ENCODE assay signal across 36 mouse cellular contexts in the genomic region with DNA sequence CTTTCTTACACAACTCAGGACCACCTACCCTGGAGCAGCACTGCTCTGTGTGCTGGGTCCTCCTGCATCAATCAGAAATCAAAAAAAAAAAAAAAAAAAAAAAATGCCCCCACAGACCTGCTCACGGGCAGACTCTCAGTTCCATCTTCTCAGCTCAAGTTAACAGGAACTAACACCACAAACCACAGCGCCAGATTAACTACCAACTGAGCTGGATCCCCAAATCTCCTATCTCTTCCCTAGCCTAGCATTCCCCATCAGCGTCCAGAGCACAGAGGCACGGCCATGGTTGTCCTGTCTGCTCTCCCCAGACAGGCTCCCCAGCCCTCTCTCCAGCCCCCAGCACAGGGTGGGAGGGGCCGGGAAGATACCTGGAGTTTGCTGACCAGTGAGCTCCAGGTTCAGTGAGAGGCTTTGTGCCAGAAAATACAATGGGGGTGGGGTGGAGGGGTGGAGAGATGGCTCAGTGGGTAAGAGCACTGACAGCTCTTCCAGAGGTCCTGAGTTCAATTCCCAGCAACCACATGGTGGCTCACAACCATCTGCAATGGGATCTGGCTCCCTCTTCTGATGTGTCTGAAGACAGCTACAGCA. TPM values are rescaled to one million over a fixed set of nuclear protein-coding genes. Genes with fewer than 3 reads are reported as not detected.
DNase-seq lines count a peak whose midpoint lies in the region; TF ChIP-seq lines count a peak whose summit lies in the region.
"Had no signal": no experiment of that assay in that cellular context is flagged by ENCODE, and none has a peak within 500 bp of the region (broad histone marks: within the 10 kb centered on the region; RNA-seq: fewer than 3 reads in every experiment).

No protein-coding gene starts in this region.

- no peak overlapping the region for H3K27ac ChIP-seq in MEL (ENCODE audit: control insufficient read depth, low read depth, low read length)
- peak overlapping the region; percentile 65; the same call in 1 of the 2 replicates for H3K27ac ChIP-seq in limb, embryonic 10.5 days
- H3K27ac ChIP-seq: embryonic facial prominence, embryonic 12.5 days; heart, embryonic 13.5 days; limb, embryonic 15.5 days; liver, embryonic 13.5 days; macrophage; midbrain, embryonic 13.5 days; neural tube, embryonic 15.5 days; stomach, postnatal 0 days had no signal

- no peaks in the 10 kb centered on the region for H3K9me3 ChIP-seq in MEL (replicated peaks; ENCODE audit: insufficient read depth, low read length)
- H3K9me3 ChIP-seq in limb, embryonic 10.5 days (replicated peaks): no peaks in the 10 kb centered on the region
- H3K9me3 ChIP-seq: embryonic facial prominence, embryonic 12.5 days; G1E; heart, embryonic 13.5 days; limb, embryonic 15.5 days; liver, embryonic 13.5 days; midbrain, embryonic 13.5 days; neural tube, embryonic 15.5 days had no signal

- H3K27me3 ChIP-seq in MEL (ENCODE audit: control insufficient read depth in 1 of 2, insufficient read depth in 2 of 2, low read length in 2 of 2): no peaks in the 10 kb centered on the region
- no peaks in the 10 kb centered on the region for H3K27me3 ChIP-seq in limb, embryonic 10.5 days (ENCODE audit: low read depth, poor library complexity, severe bottlenecking)
- H3K27me3 ChIP-seq: embryonic facial prominence, embryonic 12.5 days; heart, embryonic 13.5 days; limb, embryonic 15.5 days; liver, embryonic 13.5 days; midbrain, embryonic 13.5 days; neural tube, embryonic 15.5 days had no signal

- H3K4me3 ChIP-seq in MEL (ENCODE audit: control insufficient read depth in 1 of 2, insufficient read depth in 1 of 2, low read depth in 2 of 2, low read length in 2 of 2): no peak overlapping the region
- no peak overlapping the region for H3K4me3 ChIP-seq in limb, embryonic 10.5 days
- H3K4me3 ChIP-seq: embryonic facial prominence, embryonic 12.5 days; heart, embryonic 13.5 days; limb, embryonic 15.5 days; liver, embryonic 13.5 days; midbrain, embryonic 13.5 days; neural tube, embryonic 15.5 days had no signal

- peaks cover 2 to 15% of the 10 kb centered on the region in 2 experiments; a peak in 3 of 4 replicates for H3K4me1 ChIP-seq in MEL (ENCODE audit: control insufficient read depth in 1 of 2, insufficient read depth in 2 of 2, low read length in 2 of 2)
- H3K4me1 ChIP-seq in limb, embryonic 10.5 days: peaks cover 29% of the 10 kb centered on the region
- H3K4me1 ChIP-seq: neural tube, embryonic 15.5 days had no signal

- DNase-seq in adrenal gland, postnatal 14 days: peak; percentile 2
- no peak for DNase-seq in adrenal gland, adult 8-10 months
- DNase-seq in CD4-positive helper T cell, adult 2 months (ENCODE audit: low read depth, low spot score): peak; percentile 33
- peak; percentile 50 for DNase-seq in MEL (ENCODE audit: low read depth, low spot score)
- DNase-seq in limb, embryonic 10.5 days (ENCODE audit: low spot score): no peak
- DNase-seq in layer of hippocampus, adult 9-10 months (ENCODE audit: low spot score): no peak
- no peak for DNase-seq in right cerebral cortex, postnatal 4 days
- DNase-seq in kidney, postnatal 14 days: no peak
- DNase-seq: cerebellum, adult 2 months; cerebellum, postnatal 25 days; heart, postnatal 10 days; kidney, adult 2 months; kidney, postnatal 4 days; layer of hippocampus, postnatal 36 days; left cerebral cortex, postnatal 4 days; liver, embryonic 13.5 days; lung, adult 18-20 months; lung, postnatal 10 days; retina, postnatal 1 day; right cerebral cortex, postnatal 14 days; thymus, adult 18-20 months; thymus, postnatal 25 days had no signal

- TF ChIP-seq CTCF in MEL (IDR thresholded peaks at IDR 0.05 in 2 of 3, conservative IDR thresholded peaks at IDR 0.05 in 1 of 3; ENCODE audit: control insufficient read depth in 1 of 3, insufficient read depth in 1 of 3, low read depth in 2 of 3, low read length in 3 of 3, poor library complexity in 1 of 3, severe bottlenecking in 1 of 3): no peak; a peak in 1 of 6 replicates

- H3K36me3 ChIP-seq in MEL (ENCODE audit: control insufficient read depth in 1 of 2, insufficient read depth in 2 of 2, low read length in 2 of 2): no peaks in the 10 kb centered on the region; a peak in 1 of 4 replicates
- no peaks in the 10 kb centered on the region for H3K36me3 ChIP-seq in limb, embryonic 10.5 days
- H3K36me3 ChIP-seq: embryonic facial prominence, embryonic 12.5 days; G1E; heart, embryonic 13.5 days; limb, embryonic 15.5 days; liver, embryonic 13.5 days; midbrain, embryonic 13.5 days; neural tube, embryonic 15.5 days had no signal

- TF ChIP-seq POLR2A in MEL (IDR thresholded peaks at IDR 0.05; ENCODE audit: control insufficient read depth in 1 of 2, insufficient read depth in 1 of 2, low read depth in 1 of 2, low read length in 2 of 2, poor library complexity in 1 of 2): no peak

- no peak for TF ChIP-seq EP300 in MEL (IDR thresholded peaks at IDR 0.05; ENCODE audit: low read depth in 1 of 2, low read length in 2 of 2)

- 61% methylated on average over 5 of the region's 5 CpGs for WGBS in limb, embryonic 10.5 days

- H3K9ac ChIP-seq in MEL (ENCODE audit: control insufficient read depth, low read depth, low read length, poor library complexity, severe bottlenecking): no peak overlapping the region
- H3K9ac ChIP-seq: embryonic facial prominence, embryonic 12.5 days; heart, embryonic 13.5 days; limb, embryonic 15.5 days; liver, embryonic 13.5 days; midbrain, embryonic 13.5 days; neural tube, embryonic 15.5 days had no signal

- H3K79me2 ChIP-seq in MEL (ENCODE audit: control insufficient read depth, insufficient read depth, low read length, poor library complexity): no peaks in the 10 kb centered on the region

- TF ChIP-seq RAD21 in MEL (IDR thresholded peaks at IDR 0.05; ENCODE audit: low read depth, low read length): no peak

TF ChIP-seq in MEL, 35 proteins besides CTCF, POLR2A, EP300 and RAD21:
- TF ChIP-seq RCOR1 (IDR thresholded peaks at IDR 0.05; ENCODE audit: low read depth, low read length) (peak; percentile 51; the same call in 1 of the 2 replicates), ZMIZ1 (IDR thresholded peaks at IDR 0.05; ENCODE audit: low read depth, low read length) (no peak), ZNF384 (IDR thresholded peaks at IDR 0.05; ENCODE audit: low read depth, low read length) (peak; percentile 90)

RNA-seq across cellular contexts. Expression of a gene that starts 3.5 kb away (rescaled TPM):
- total RNA-seq in adrenal gland, postnatal 14 days (2021): 138 and 152 TPM in 2 replicates
- 100 to 1,000 TPM; 105 to 151 (median 125) TPM for total RNA-seq in adrenal gland, adult 8-10 months (2022)
- total RNA-seq in MEL (2012; rRNA removed): 0.26 and 0.27 TPM in 2 replicates
- 1 to 10 TPM in 1 of 2 experiments, not detected in 1; 1.7 TPM for polyA plus RNA-seq in MEL (2012; ENCODE audit: insufficient read depth in 1 of 2, insufficient read length in 2 of 2, low read depth in 1 of 2, low replicate concordance in 2 of 2, missing spikeins in 1 of 2)
- 5.2 and 7.8 TPM in 2 replicates for polyA plus RNA-seq in limb, embryonic 10.5 days (2016; fragmentation: Nextera tagmentation; extraction: Ambion mirVana)
- total RNA-seq: G1E had no signal
- polyA plus RNA-seq: G1E had no signal

RNA-seq across cellular contexts. Expression of a gene that starts 15.1 kb away (rescaled TPM):
- 38.2 and 39.1 TPM in 2 replicates for total RNA-seq in adrenal gland, postnatal 14 days (2021)
- total RNA-seq in adrenal gland, adult 8-10 months (2022): 10 to 100 TPM; 33.1 to 51.0 (median 37.1) TPM
- total RNA-seq in MEL (2012; rRNA removed): 16.0 and 29.3 TPM in 2 replicates
- 10 to 100 TPM in 1 of 2 experiments, not detected in 1; 43.0 TPM for polyA plus RNA-seq in MEL (2012; ENCODE audit: insufficient read depth in 1 of 2, insufficient read length in 2 of 2, low read depth in 1 of 2, low replicate concordance in 2 of 2, missing spikeins in 1 of 2)
- polyA plus RNA-seq in limb, embryonic 10.5 days (2016; fragmentation: Nextera tagmentation; extraction: Ambion mirVana): 175 and 210 TPM in 2 replicates
- total RNA-seq: G1E had no signal

RNA-seq across cellular contexts. Expression of a gene that starts 17.1 kb away (rescaled TPM):
- total RNA-seq in adrenal gland, postnatal 14 days (2021): 1,189 and 1,386 TPM in 2 replicates
- 1,000 to 10,000 TPM; 1,085 to 1,250 (median 1,138) TPM for total RNA-seq in adrenal gland, adult 8-10 months (2022)
- total RNA-seq in MEL (2012; rRNA removed): 2,482 and 2,708 TPM in 2 replicates
- polyA plus RNA-seq in MEL (2012; ENCODE audit: insufficient read depth in 1 of 2, insufficient read length in 2 of 2, low read depth in 1 of 2, low replicate concordance in 2 of 2, missing spikeins in 1 of 2): 1,000 to 10,000 TPM; 3,189 to 5,434 TPM
- 1,846 and 2,302 TPM in 2 replicates for polyA plus RNA-seq in limb, embryonic 10.5 days (2016; fragmentation: Nextera tagmentation; extraction: Ambion mirVana)

RNA-seq across cellular contexts. Expression of a gene that starts 21.4 kb away (rescaled TPM):
- 1,693 and 2,079 TPM in 2 replicates for total RNA-seq in adrenal gland, postnatal 14 days (2021)
- 1,000 to 10,000 TPM; 1,558 to 1,710 (median 1,647) TPM for total RNA-seq in adrenal gland, adult 8-10 months (2022)
- total RNA-seq in MEL (2012; rRNA removed): 2,773 and 3,160 TPM in 2 replicates
- 1,000 to 10,000 TPM; 2,091 to 3,727 TPM for polyA plus RNA-seq in MEL (2012; ENCODE audit: insufficient read depth in 1 of 2, insufficient read length in 2 of 2, low read depth in 1 of 2, low replicate concordance in 2 of 2, missing spikeins in 1 of 2)
- polyA plus RNA-seq in limb, embryonic 10.5 days (2016; fragmentation: Nextera tagmentation; extraction: Ambion mirVana): 1,210 and 1,327 TPM in 2 replicates

RNA-seq across cellular contexts. Expression of a gene that starts 28.9 kb away (rescaled TPM):
- not detected in 2 replicates for total RNA-seq in adrenal gland, postnatal 14 days (2021)
- total RNA-seq in adrenal gland, adult 8-10 months (2022): not detected
- total RNA-seq in MEL (2012; rRNA removed): 0.69 and 3.9 TPM in 2 replicates
- polyA plus RNA-seq in MEL (2012; ENCODE audit: insufficient read depth in 1 of 2, insufficient read length in 2 of 2, low read depth in 1 of 2, low replicate concordance in 2 of 2, missing spikeins in 1 of 2): not detected
- not detected in 2 replicates for polyA plus RNA-seq in limb, embryonic 10.5 days (2016; fragmentation: Nextera tagmentation; extraction: Ambion mirVana)
- total RNA-seq: adrenal gland, adult 18-20 months; adrenal gland, postnatal 4 days; gastrocnemius, adult 8-10 months; heart, postnatal 10 days; layer of hippocampus, adult 8-10 months had no signal
- polyA plus RNA-seq: forebrain, embryonic 16.5 days; kidney, embryonic 16.5 days; limb, embryonic 15.5 days; macrophage; midbrain, embryonic 13.5 days had no signal

Comparison
In these comparisons a context has a peak if more than half of its experiments do, and no peak if none do; other contexts are left out.
1. DNase-seq: peak in adrenal gland, postnatal 14 days (single experiment), CD4-positive helper T cell, adult 2 months (single experiment) and MEL (single experiment); none in adrenal gland, adult 8-10 months (single experiment), limb, embryonic 10.5 days (single experiment), layer of hippocampus, adult 9-10 months (single experiment), right cerebral cortex, postnatal 4 days (single experiment) and kidney, postnatal 14 days (single experiment).
2. RNA of a gene that starts 3.5 kb away (total RNA-seq): 105 to 151 TPM in adrenal gland, adult 8-10 months and 138 to 152 TPM in adrenal gland, postnatal 14 days; 0.26 to 0.27 TPM in MEL; every median in the first group is over 10 times any median in the second.